Mouse (Mus musculus): ENCODE measurements around the gene Ackr3.
A peak's percentile ranks its signal among the peaks of the same experiment; 100 is the strongest.

Gene Ackr3

GRCm38 (mm10) chr1:90230611-90231010 lies 26.8 kb downstream of the Ackr3 start:
- DNase-seq (ENCODE audit: low spot score), result no peak

DNA sequence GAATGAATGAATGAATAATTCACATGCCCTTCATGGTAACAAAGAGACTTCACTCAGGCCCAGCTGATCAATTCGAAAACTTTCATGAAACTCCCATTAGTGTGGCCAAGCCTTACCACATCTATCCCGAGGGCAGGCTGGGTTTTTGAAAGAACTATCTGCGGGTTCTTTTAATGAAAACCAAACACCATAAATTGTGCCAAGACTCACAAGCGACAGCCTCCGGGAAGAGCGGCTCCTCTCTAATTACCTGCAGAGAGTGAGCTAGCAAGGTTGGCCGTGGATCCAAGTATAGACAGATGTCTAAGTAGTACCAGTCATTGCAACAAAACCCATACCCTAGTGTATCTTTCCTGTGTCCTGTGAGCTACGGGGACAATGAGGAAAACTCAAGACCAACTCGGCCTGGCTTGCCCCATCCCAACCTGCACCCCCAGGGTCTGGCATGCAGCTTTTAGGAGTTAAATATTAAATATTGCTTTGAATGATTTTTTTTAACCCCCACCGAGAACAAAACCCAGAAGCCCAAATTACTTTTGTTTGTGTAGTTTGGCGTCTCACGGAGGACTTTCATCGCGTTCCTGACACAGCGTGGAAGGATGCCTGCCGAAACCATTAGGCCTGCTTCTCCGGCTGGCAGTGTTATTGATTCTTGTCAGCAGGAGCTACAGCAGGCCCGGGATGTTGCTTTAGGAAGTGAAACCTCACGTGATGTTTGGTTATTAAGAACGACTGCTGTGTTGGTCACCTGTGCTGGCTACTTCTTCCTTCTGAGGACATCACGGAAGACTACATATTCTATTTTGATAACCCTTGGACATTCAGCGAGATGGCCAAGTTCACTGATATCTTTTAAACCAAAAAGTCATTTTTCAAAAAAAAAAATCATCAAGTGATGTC lies 28.1 kb downstream of the Ackr3 start:
- peak; percentile 48 for DNase-seq (ENCODE audit: low spot score)

GRCm38 (mm10) chr1:90232491-90232885 lies 28.7 kb downstream of the Ackr3 start:
- DNase-seq (ENCODE audit: low spot score), result no peak

GRCm38 (mm10) chr1:90234620-90235054 lies 30.9 kb downstream of the Ackr3 start:
- DNase-seq (ENCODE audit: low spot score), result peak; percentile 58

GRCm38 (mm10) chr1:90236640-90237039 lies 32.9 kb downstream of the Ackr3 start:
- no peak for DNase-seq (ENCODE audit: low spot score)

- DNase-seq (ENCODE audit: low spot score), result no peak
These were observed 34.5 kb downstream of the Ackr3 start for GRCm38 (mm10) chr1:90238095-90238888.

DNA sequence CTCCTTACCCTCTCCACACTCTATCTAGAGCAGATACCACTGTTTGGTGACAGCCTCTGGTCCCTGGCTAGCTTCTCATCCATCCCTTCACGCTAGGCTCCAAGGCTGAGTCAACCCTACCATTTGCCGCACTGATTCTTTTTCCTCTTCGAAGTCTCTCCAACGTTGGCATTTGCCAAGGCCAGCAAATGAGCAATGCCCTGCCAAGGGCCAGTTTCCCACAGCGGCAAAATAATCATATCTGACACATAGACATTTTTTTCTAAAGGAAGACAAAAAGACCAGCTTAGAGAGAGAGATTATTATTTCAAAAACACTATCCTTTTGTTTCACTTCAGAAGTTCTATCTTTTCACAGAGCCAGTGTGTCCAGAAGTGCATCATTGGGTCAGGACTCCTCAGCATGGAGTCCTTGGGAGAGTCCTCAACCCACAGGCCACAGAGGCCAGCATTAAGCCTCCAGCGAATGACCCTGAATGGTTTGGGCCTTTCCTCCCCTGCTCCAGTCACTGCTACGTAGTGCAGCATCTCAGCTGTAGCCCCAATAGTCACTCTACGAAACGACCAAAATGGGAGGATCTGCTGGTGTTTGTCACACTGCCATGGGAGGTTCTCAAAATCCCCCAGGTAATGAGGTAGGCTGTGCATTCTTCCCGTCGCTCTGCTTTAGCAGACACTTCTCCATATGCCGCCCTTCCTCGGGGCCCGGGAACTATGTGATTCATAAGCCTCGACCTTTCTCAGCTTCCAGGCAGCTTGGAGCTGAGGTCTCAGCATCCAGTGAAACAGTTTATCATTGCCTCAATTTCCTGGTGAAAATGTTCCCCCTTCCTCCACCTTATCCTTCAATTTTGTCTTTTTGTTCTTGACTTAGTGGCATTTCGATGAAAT lies 35.8 kb downstream of the Ackr3 start:
- DNase-seq (ENCODE audit: low spot score), result no peak

GRCm38 (mm10) chr1:90240287-90240686 lies 36.5 kb downstream of the Ackr3 start:
- DNase-seq (ENCODE audit: low spot score), result no peak

GRCm38 (mm10) chr1:90242444-90242989 lies 38.7 kb downstream of the Ackr3 start:
- DNase-seq (ENCODE audit: low spot score), result no peak

DNA sequence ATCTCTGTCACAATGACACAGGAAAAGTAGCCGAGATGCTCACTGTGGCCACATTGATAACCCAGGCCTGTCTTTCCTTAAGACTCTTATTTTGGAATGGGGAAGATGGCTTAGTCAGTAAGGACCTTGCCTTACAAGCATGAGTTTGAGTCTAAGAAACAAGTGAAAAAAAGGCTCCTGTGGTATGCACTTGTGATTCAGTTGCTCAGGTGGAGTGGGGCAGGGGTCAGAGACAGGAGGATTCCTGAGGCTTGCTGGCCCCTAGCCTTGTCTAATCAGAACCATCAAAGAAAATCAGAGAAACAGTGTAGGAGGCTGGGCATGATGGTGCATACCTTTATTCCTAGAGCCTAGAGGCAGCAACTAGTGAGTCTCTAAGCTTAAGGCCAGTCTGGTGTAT lies 40.8 kb downstream of the Ackr3 start:
- no peak for DNase-seq (ENCODE audit: low spot score)

DNA sequence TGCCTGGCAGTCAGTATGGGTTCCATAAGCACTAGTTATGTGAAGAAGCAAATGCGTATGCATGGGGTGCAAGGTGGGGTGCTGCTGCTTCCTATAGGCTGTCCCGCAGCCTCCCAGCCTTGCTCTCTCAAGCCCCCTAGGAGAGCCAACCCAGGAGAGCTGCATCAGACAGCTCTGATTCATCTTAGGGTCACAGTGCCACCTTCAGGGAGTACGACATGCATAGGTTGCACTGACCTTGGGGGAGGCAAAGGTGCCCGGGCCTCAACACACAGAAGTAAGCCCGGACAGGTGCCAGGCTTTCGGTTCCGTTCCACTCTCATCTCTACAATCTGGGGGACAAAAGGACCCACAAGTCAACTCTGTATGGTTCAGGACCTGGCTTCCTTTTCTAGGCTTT lies 41.8 kb downstream of the Ackr3 start:
- DNase-seq (ENCODE audit: low spot score), result peak; percentile 39

DNA sequence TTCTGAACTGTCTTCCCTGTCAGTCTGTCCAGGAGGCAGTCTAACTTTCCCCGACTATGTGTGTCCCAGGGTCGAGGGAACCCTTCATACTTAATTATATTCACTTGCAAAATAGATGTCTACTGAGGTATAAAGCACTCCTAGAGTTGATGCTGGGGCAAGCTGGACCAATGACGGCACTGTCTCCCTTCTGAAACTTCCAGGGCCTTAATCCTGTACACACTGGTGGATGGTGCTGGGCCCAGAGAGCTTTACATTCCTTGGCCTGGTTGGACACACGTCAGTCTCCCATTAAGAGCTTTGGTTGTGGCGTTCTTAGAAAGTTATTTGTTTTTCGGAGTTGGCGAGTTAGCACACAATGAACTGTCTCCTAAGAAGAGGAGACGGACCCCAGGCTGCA lies 42.3 kb downstream of the Ackr3 start:
- DNase-seq (ENCODE audit: low spot score), result no peak

- no peak for DNase-seq (ENCODE audit: low spot score)
These were observed 43.0 kb downstream of the Ackr3 start for GRCm38 (mm10) chr1:90246800-90247199.

- DNase-seq (ENCODE audit: low spot score), result no peak
These were observed 43.5 kb downstream of the Ackr3 start for GRCm38 (mm10) chr1:90247234-90247633.

GRCm38 (mm10) chr1:90247756-90248541 lies 44.2 kb downstream of the Ackr3 start:
- no peak for DNase-seq (ENCODE audit: low spot score)

GRCm38 (mm10) chr1:90248966-90249735 lies 45.4 kb downstream of the Ackr3 start:
- no peak for DNase-seq (ENCODE audit: low spot score)

GRCm38 (mm10) chr1:90250419-90250818 lies 46.6 kb downstream of the Ackr3 start:
- no peak for DNase-seq (ENCODE audit: low spot score)

GRCm38 (mm10) chr1:90251156-90251555 lies 47.4 kb downstream of the Ackr3 start:
- DNase-seq (ENCODE audit: low spot score), result no peak

GRCm38 (mm10) chr1:90253465-90253864 lies 49.7 kb downstream of the Ackr3 start:
- no peak for DNase-seq (ENCODE audit: low spot score)

GRCm38 (mm10) chr1:90258253-90258887 lies 54.6 kb downstream of the Ackr3 start:
- DNase-seq (ENCODE audit: low spot score), result no peak
